Mouse (Mus musculus): ENCODE results near the gene Kif19a. TPM values are rescaled to one million over a fixed set of nuclear protein-coding genes. Genes with fewer than 3 reads are reported as not detected.

The Kif19a gene
- 1 to 10 TPM; 4.8 to 5.3 TPM for total RNA-seq (2021)

GRCm38 (mm10) chr11:114764820-114765818 is at the start of gene Kif19a:
Kif19a (plus strand) TSS chr11:114765388.
- intact Hi-C loops (cut with DNase I): no loop called here
- peak in 1 of 2 experiments; percentile 8 for DNase-seq (ENCODE audit: low spot score in 2 of 2)

- no peak for DNase-seq (ENCODE audit: low spot score in 2 of 2)
- intact Hi-C loops (cut with DNase I): loop anchor here (5.0 kb wide), 1 partner anchor 43 kb away; no protein-coding TSS in a partner anchor
Observed at GRCm38 (mm10) chr11:114715531-114715930, 49.7 kb upstream of the Kif19a start.

DNA sequence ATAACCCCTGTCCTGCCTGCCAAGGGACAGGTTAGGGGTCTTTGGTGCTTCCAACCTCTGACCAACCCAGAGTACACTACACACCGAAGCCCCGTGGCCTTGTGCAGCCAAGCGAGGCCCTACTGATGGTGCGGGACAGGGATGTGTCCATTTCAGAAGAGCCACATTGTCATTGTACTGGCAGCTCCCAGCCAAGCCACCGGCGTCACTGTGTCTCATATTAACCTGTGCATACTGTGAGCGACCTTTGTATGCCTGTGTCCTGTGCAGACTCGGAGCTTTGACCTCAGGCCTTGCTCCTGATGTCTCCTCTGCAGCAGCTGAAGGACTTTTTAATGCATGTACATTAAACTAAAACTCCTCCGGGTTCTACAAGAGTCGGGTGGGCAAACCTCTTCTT is 44.7 kb upstream of the Kif19a start:
- intact Hi-C loops (cut with DNase I): no loop called here
- no peak for DNase-seq (ENCODE audit: low spot score in 2 of 2)

DNA sequence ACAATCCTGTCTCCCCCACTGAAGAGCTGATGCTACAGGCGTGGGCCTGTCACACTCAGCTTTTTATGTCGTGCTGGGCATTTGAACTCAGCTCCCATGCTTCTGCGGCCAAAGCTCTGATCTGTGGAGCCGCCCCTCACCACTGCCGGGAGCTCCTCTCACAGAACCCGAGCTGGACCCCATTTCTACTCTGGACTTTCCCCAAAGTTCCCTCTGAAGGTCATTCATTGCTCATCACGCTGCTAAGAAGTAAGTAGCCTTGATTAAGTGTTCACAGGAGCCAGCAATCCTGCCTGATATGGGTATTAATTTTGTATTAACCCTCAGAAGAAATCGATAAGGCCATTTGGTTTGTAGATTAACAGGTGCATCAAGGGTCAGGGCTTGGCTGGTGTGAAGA is 42.8 kb upstream of the Kif19a start:
- no peak for DNase-seq (ENCODE audit: low spot score in 2 of 2)
- intact Hi-C loops (cut with DNase I): no loop called here

- intact Hi-C loops (cut with DNase I): no loop called here
Observed at GRCm38 (mm10) chr11:114723030-114723429, 42.2 kb upstream of the Kif19a start.

GRCm38 (mm10) chr11:114724787-114725590 is 40.2 kb upstream of the Kif19a start:
- DNase-seq (ENCODE audit: low spot score in 2 of 2): peak in 1 of 2 experiments; percentile 85
- intact Hi-C loops (cut with DNase I): loop anchor here (5.0 kb wide), 1 partner anchor 48 kb away; the partner anchor contains the start of gene Ttyh2

More at GRCm38 (mm10) chr11:114723030-114723429, 42.2 kb upstream of the Kif19a start:
- no peak for DNase-seq (ENCODE audit: low spot score in 2 of 2)

GRCm38 (mm10) chr11:114726965-114727825 is 38.0 kb upstream of the Kif19a start, which contains the start of gene Dnaic2:
Dnaic2 (plus strand) TSS chr11:114727408.
- intact Hi-C loops (cut with DNase I): loop anchor here (5.0 kb wide), 1 partner anchor 50 kb away; the partner anchor contains the start of gene Ttyh2
- peak; percentile 78 to 83 for DNase-seq (ENCODE audit: low spot score in 2 of 2)

- peak in 1 of 2 experiments; percentile 35 for DNase-seq (ENCODE audit: low spot score in 2 of 2)
- intact Hi-C loops (cut with DNase I): loop anchor here (5.0 kb wide), 1 partner anchor 51 kb away; the partner anchor contains the start of gene Ttyh2
Observed at GRCm38 (mm10) chr11:114727826-114728186, 37.4 kb upstream of the Kif19a start.

DNA sequence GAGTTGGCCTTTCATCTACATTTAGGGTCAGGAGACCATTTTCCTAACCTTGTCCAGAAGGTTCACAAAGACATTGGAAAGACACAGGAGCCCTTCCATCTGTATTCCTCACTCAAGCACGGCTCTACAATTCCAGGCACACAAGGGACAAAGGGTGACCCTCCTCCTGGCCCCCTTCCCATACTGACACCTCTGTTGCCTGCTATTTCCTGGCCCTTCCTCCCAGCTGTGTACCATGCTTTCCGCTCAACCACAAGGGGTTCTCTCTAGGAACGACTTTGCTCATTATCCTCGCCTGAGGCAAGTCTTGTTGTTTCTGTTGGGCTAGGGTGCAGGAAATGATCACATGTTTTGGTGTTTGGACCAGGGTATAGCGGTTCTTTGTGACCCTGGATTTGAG is 36.9 kb upstream of the Kif19a start:
- DNase-seq (ENCODE audit: low spot score in 2 of 2): no peak
- intact Hi-C loops (cut with DNase I): loop anchor here (5.0 kb wide), 1 partner anchor 51 kb away; the partner anchor contains the start of gene Ttyh2

- intact Hi-C loops (cut with DNase I): loop anchor here (5.0 kb wide), 1 partner anchor 53 kb away; the partner anchor contains the start of gene Ttyh2
- no peak for DNase-seq (ENCODE audit: low spot score in 2 of 2)
Observed at GRCm38 (mm10) chr11:114729832-114730363, 35.3 kb upstream of the Kif19a start.

GRCm38 (mm10) chr11:114731711-114732110 is 33.5 kb upstream of the Kif19a start:
- intact Hi-C loops (cut with DNase I): no loop called here
- no peak for DNase-seq (ENCODE audit: low spot score in 2 of 2)

DNA sequence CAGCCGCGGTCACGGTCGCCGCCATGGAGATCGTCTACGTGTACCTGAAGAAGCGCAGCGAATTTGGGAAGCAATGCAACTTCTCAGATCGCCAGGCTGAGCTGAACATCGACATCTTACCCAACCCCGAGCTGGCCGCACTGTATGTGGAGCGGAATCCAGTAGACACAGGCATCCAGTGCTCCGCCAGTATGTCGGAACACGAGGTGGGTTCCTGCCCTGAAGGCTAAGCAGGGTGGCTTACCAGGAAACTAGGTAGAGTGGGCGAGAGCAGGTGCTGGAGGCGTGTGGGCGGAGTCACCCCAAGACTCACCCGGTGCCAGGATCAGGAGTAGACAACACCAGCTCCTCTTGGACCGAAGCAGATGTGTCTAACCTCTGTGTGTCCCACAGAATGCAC is 32.3 kb upstream of the Kif19a start:
- intact Hi-C loops (cut with DNase I): no loop called here
- no peak for DNase-seq (ENCODE audit: low spot score in 2 of 2)

DNA sequence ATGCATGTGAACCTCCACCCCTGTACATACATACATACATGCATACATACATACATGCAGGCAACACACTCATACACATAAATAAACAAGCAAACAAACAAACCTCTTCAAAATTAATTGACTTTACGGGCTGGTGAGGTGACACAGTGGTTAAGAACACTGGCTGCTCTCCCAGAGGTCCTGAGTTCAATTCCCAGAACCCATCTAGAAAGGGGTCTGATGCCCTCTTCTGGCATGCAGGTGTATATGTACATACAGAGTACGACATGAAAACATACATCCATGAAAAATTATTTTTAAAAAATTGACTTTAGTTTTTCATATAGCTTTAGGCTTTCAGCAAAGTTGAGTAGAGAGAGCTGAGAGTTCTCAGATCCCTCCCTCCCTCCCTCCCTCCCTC is 29.1 kb upstream of the Kif19a start:
- no peak for DNase-seq (ENCODE audit: low spot score in 2 of 2)
- intact Hi-C loops (cut with DNase I): no loop called here

- intact Hi-C loops (cut with DNase I): no loop called here
Observed at GRCm38 (mm10) chr11:114736913-114737624, 28.1 kb upstream of the Kif19a start.

GRCm38 (mm10) chr11:114740598-114740997 is 24.6 kb upstream of the Kif19a start:
- intact Hi-C loops (cut with DNase I): loop anchor here (10.0 kb wide), 1 partner anchor 314 kb away; no protein-coding TSS in a partner anchor
- DNase-seq (ENCODE audit: low spot score in 2 of 2): no peak

More at GRCm38 (mm10) chr11:114736913-114737624, 28.1 kb upstream of the Kif19a start:
- DNase-seq (ENCODE audit: low spot score in 2 of 2): peak; percentile 38 to 42

DNA sequence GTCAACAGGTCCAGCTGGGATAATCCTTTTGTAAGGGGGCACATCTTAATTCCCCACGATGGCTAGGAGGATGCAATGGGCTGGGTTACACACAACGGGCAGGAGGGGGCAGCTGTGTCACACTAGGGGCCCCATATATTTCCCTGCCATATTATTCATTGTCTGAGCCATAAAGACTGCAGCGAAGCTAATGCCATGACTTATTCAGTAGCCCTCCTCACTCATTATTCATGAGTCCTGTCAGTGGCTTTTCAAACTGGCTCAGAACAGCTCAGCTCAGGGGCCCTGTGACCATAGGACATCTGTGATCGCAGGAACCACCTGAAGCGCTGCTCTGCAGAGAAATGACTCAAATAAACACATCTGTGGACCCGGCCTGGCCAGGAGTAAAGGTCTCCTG is 23.7 kb upstream of the Kif19a start:
- intact Hi-C loops (cut with DNase I): loop anchor here (10.0 kb wide), 1 partner anchor 313 kb away; no protein-coding TSS in a partner anchor
- DNase-seq (ENCODE audit: low spot score in 2 of 2): no peak

DNA sequence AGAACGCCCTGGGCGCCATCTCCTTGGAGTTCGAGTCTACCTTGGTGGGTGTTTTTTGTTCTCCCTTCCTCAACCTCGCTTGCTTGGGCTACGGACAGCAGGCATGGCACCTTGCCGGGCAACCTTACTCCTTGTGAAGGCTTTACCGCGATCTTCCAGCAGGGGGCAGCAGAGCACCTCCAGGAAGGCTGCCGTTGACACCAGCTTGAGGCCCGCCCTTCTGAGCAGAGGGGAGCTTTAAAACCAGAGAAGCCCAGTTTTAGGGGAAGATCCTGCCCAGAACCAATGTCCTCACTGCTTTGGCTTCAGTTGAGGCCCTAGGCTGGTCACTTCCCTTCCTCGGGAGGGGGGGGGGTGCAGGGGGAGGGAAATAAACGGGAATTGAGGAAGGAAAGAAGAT is 20.1 kb upstream of the Kif19a start:
- peak; percentile 88 to 91 for DNase-seq (ENCODE audit: low spot score in 2 of 2)
- intact Hi-C loops (cut with DNase I): loop anchor here (1.0 to 10.0 kb wide), 4 partner anchors 44 to 310 kb away; no protein-coding TSS in a partner anchor
